Mouse (Mus musculus) erythroid progenitor cell, adult 5-6 weeks (primary cell): ENCODE results near the gene Gm9844. TPM values are rescaled to one million over a fixed set of nuclear protein-coding genes. Genes with fewer than 3 reads are reported as not detected.
A peak's percentile ranks its signal among the peaks of the same experiment; 100 is the strongest.
"Not testable (repeated sequence)": the region's sequence is repeated elsewhere in the genome, so short reads cannot be mapped to it uniquely, and the experiment has no call there.

ENCODE experiments used
- ATAC-seq: replicated peaks from 2 replicates; pipeline ENCODE4 v1.8.0; 2016; ENCODE audit warnings: moderate number of reproducible peaks, mild to moderate bottlenecking, moderate TSS enrichment, inconsistent platforms; ENCODE audit not compliant: poor library complexity, low FRiP score, severe bottlenecking
- total RNA-seq, 2 experiments: library from RNA; stranded (forward) in 1 of 2; stranded (reverse) in 1 of 2; fragments of 150-400 nt in 1 of 2; fragments of 186-747, 209-891 nt in 1 of 2; gene quantifications; 2 replicates each; pipeline versions ENCODE4 v1.2.3 to v1.2.4; 2015 to 2017; ENCODE audit warnings: low replicate concordance in 2 of 2

Gm9844 gene
- total RNA-seq (2015; ENCODE audit: low replicate concordance) (not detected in 2 replicates), total RNA-seq (2017; ENCODE audit: low replicate concordance) (0.90 and 3.6 TPM in 2 replicates)

DNA sequence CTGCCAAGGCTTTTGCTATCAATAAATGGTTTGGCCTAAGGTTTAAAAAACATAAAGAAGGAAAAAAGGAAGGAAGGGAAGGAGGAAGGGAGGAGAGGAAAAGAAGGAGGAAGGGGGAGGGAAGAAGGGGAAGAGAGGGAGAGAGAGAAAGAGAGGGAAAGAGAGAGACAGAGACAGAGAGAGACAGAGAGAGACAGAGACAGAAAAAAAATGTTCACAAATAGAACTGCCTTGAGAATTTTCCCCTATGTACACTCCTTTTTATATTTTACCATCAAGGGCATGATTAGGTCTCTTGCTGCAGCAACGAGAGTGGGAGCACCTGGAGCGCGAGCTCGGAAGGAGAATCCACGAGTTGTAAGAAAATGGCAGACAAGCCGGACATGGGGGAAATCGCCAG, at the start of gene Gm9844:
Gm9844 (plus strand) TSS at position 301 of the 400 bp plus-strand sequence.
- no peak for ATAC-seq

DNA sequence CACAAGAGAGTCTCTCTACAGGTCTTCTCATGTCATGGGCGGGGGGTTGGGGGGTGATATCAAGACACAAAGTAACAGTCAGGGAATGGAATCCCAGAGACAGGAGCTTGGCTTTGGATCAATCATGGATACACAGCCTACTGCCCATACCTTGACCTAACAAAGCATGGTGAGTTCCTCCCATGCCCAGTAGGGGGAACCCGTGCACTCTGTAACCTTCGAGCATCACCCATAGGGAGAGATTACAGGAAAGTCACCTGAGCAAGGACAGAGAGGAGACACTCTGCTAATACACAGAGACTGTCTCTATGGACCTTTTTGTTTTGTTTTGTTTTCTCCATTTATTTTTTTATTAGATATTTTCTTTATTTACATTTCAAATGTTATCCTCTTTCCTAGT, 44.5 kb upstream of the Gm9844 start:
- peak; percentile 77 for ATAC-seq

DNA sequence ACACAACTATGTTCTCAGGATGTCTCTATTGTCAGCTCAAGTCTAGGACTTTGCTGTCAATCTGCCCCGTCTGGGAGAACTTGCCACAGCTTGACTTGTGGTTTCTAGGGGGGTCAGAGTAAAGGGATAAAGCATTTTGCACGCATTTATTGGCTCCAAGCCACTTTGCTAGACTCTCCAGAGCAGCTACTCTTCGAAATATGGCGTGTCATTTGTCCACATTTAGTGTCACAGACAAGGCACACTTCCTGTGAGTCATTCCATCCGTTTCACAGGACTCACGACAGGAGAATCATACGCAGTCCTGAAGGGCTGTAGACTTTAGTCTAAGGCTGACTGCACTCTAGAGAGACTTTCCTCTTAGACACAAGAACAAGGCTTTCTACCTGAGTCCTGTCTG, 37.6 kb upstream of the Gm9844 start:
- ATAC-seq, result no peak

DNA sequence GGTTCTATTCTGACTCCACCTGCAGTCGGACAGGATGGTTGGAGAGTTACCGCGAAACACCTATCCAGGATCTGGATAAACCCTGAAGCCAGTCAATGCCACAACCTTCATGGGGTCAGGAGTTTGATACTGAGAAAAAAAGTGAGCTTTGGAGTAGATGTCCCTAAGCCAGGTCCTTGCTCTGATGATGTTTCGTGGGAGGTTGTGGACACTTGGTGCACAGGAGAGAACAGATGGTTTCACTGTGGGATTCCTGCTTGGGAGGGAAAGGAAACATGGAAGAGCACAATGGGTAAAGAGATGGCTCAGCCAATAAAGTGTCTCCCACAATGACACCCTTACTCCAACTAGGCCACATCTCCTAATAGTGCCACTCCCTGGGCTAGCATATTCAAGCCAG, 34.8 kb upstream of the Gm9844 start:
- ATAC-seq, result no peak

DNA sequence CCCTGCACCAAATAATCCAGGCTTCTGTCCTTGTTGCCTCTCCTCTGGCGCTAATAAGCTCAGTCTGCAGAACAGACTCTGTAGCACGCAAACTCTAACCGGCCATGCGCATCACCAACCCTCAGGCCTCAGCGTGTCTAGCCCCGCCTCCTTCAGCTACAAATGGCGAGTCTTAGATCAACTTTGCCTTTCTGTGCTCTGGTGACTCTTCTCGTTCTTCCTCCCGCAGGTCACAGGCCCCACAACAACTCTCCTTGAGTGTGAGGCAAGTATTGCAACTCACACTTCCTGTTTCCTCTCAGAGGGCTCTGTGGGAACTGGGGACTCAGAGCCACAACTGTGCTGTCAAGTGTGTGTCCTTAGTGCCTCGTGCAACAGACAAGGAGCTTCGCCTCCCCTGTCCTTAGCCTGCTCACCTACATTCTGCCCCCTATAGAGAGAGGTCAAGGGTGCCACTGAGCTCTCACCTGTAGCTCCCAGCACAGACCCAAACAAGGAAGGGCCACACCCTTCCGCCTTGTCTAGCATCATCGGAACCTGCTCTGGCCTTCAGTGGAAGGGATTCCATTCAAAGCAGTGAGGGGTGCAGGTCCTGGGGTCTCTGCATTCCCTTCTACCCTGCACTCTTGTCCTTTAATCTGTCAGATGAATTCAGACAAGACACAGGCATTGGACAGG, 23.1 kb upstream of the Gm9844 start:
- ATAC-seq, result not testable (repeated sequence)

DNA sequence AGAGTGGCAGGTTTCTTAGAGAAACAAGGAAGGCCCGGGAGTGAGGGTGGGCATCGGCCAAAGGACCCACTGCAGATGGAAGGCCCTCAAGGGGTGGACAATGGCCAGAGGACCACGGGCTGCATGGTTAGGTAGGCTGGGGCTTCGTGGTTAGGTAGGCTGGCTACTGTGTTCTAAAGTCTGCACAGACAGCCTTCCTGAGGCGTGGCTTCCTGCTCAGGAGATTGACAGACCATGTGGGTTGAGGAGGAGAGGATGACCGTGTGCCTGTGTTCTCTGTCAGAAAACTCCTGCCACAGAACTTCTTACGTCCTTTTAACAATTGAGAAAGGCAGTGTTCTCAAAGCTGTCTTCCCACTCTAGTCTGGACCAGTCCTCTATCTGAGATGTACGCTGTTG, 22.6 kb upstream of the Gm9844 start:
- ATAC-seq, result no peak

DNA sequence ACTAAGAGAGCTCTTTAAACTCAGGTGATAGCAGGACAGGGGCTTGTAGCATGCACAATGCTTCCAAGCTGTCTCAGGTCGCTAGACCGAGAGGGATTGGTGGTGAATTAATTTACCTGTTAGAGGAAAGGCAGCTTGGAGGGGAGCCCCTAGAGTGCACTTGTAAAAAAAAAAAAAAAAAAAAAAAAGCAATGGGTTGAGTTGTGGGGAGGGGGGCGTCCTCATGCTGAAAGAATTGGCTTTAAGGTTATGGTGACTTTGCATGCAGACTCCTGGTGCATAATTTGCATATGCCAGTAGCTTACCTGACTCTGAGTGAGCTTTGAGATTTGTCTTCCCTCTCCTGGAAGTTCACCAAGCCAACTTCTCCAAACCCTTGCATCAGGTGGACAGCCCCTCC, 21.7 kb upstream of the Gm9844 start:
- no peak for ATAC-seq

DNA sequence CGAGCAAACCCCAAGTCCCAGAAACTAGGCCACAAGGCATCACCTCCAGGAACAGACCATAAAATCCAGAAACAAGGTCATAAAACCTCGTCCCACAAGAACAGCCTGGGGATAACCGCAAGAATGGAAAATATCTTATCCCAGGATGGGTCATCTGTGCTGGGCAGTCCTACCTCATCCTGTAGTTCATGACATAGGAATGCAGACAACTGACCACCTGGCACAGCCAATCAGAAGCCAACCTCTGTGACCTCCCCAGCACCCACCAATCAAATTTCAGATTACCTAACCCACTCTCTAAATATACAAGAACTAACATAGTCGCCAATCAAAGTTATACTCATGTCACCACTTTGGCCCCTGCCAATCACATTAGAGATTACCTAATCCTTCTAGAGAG, 21.0 kb upstream of the Gm9844 start:
- no peak for ATAC-seq

DNA sequence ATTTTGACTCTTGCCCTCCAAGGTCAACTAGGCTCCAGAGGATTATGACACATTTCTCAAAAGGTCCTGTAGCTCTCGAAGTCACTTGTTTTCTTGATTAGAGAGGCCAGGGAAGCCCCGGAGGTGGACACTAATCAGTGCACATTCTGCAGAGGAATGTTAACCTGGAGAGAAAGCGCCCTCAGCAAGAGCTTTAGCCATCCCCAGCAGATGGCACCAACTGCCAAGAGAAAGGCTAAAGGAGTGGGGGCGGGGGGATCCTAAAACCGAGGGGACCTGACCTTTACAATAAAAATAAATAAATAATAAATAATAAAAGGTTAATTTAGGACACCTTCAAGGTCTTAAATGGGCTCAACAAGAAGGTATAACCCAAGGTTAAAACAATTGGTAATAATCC, 17.9 kb upstream of the Gm9844 start:
- ATAC-seq, result no peak

DNA sequence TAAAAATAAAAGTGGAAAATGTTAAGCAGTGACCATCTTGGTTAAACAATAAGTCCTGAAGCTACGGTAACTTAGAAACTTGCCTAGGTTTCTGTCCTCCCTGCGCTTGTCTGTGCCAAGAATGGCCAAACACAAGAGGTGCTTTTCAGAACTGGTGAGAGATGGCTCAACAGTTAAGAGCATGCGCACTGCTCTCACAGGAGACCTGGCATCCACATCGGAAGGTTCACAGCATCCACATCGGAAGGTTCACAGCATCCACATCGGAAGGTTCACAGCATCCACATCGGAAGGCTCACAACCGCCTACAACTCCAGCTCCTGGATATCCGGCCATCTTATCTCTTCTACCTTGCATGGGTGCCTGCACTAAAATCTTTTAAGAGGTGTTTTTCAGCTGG, 16.8 kb upstream of the Gm9844 start:
- no peak for ATAC-seq

DNA sequence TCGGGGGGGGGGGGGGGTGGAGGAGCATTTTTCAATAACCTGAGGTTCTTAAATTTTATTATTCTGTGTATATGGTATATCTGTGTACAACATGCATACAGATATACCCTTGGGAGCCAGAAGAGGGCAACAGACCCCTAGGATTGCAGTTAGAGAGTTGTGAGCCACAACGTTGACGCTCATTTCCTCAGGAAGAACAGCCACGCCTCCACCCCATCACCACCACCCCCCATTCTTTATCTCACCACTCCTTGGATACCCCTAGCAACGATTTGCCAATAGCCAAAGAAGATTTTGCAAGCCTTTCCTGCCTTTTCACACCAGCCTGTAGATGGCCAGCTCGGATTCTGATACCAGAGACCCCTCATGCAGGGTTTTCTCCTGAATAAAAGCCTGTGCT, 16.3 kb upstream of the Gm9844 start:
- peak; percentile 42; the same call in 1 of the 2 replicates for ATAC-seq

DNA sequence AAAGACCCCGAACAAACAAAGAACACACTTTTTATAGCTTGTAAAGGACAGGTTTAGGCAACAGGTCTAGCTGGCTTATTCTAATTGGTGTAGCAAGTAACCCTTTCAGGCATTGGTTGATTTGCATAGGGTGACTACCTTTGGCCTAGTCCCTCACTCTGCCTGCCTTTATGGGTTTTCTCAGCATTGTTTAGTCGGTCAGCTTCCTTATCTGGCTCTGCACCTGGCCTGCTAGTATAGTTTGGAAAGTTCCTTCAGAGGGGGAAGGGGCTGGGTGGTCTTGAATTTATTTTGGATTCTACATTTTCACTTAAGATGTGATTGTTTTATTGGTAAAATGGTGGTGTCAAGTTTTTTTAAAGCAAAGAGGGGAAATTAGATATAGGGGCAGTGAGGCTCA, 15.4 kb upstream of the Gm9844 start:
- ATAC-seq, result not testable (repeated sequence)

DNA sequence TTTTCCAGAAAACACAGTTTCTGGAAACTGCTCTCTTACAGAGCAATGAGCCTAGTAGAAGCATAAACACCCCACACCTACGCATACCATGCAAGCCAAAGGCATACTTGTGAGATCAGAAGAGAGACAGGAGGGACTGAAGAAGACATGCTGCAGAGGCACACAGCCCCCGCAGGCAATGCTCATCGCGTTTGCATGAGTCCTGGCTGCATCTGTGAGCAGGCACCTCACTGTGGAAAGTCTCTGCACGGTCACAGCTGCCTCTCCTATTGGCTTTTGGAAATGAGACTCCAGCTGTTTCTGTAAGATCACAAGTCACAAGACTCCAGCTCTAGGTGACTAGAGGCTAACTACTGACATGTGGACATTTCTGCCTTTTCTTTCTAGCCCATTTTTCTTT, 11.9 kb upstream of the Gm9844 start:
- no peak for ATAC-seq

DNA sequence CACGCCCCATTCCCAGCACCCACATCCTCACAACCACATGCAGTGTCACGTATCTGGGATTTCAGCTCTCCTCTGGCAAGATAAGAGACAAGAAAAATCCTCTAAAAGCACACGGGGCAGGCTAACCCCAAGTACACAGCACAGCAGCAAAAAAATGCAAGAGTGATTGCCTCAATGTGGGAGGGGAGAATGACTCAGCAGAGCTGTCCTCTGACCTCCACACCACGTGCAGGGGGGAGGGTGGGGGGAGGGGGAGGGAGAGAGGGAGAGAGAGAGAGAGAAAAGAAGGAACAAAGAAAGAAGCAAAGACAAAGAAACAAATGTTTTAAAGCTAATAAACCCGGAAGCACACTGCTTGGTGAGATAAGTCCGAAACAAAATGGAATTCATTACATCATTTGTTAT, 11.1 kb upstream of the Gm9844 start:
- ATAC-seq, result no peak

DNA sequence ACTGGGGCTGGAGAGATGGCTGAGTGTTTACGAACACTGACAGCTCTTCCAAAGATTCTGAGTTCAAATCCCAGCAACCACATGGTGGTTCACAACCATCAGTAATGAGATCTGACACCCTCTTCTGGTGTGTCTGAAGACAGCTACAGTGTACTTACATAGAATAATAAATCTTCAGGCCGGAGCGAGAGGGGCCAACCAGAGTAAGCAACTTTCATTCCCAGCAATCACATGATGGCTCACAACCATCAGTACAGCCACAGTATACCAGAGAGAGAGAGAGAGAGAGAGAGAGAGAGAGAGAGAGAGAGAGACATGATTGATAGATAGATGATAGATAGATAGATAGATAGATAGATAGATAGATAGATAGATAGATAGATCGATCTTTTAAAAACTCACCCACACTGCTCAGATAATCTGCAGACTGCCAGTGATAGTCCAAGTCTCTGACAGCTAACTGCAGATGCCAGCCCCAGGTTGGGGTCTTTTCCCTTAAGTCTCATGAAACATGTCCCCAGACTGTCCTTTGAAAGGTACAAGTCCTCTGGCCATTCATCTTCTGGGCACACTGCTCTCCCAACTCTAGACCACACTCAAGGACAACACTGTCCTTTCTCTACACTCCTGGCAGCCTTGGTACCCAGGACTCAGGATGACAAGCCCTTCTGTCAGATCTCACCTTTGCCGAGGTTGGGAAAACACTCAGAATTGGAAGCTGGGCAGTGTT, 10.3 kb upstream of the Gm9844 start:
- ATAC-seq, result no peak

DNA sequence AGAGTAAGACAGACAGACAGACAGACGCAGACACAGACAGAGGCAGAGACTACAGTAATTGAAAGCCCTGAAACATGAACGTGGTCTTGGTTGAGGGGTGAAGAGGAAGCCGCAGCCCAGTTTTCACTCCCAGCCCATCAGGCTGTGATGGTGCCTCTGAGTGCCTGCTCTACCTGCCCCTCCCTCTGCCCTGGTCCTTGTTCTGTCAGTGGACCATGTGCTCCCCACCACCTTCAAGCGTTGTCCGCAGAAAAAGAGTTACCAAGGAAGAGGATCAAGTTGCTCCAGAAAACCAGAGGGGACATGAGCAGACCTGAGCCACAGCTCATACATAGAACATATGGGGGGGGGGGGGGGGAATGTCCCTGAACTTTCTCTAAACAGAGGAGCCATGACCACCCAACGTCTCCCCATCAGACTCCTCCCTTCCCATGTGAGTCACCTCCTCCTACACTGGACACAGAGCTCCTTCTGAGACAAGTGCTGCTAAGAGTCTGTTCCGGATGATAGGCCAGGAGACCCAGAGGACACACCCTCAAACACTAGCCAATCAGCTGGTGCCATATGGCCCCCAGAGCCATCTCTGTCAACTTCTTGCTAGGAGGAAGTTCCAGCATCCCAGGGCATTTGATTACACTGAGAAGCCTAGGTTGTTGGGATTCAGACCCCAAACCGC, 9.3 kb upstream of the Gm9844 start:
- peak; percentile 93 for ATAC-seq

DNA sequence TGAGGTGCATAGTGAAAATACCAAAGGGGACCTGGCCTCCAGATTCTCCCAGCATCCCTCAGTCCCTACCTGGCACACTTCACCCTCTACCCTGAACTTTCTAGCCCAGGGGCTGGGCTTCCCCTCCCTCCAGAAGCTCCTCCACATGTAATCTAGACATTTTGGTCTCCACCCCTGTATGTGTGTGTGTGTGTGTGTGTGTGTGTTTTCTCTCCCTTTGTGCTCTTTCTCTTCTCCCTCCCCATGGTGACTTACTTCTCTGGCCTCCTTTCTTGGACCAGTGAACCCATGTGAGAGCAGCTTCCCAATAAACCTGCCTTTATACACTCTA, 8.8 kb upstream of the Gm9844 start:
- peak; percentile 36; the same call in 1 of the 2 replicates for ATAC-seq

DNA sequence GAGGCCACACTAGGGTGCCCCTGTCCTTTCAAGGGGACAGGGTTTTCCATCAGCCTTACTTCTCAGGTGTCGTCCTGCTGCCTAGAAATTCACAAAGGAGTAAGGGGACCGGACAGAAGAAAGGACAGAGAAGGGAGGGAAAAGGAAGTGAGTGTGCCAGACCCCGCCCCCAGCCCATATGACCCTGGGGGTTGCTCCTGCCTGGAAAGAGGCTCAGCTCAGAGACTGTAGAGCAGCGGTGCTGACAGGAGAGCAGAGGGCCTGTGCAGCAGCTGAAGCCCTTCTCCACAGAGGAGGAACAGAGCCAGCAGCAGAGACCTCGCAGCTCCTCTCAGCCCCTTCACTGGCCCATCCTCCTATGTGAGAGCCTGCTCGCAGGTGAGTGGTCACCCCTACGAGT, 8.3 kb upstream of the Gm9844 start:
- ATAC-seq, result no peak

DNA sequence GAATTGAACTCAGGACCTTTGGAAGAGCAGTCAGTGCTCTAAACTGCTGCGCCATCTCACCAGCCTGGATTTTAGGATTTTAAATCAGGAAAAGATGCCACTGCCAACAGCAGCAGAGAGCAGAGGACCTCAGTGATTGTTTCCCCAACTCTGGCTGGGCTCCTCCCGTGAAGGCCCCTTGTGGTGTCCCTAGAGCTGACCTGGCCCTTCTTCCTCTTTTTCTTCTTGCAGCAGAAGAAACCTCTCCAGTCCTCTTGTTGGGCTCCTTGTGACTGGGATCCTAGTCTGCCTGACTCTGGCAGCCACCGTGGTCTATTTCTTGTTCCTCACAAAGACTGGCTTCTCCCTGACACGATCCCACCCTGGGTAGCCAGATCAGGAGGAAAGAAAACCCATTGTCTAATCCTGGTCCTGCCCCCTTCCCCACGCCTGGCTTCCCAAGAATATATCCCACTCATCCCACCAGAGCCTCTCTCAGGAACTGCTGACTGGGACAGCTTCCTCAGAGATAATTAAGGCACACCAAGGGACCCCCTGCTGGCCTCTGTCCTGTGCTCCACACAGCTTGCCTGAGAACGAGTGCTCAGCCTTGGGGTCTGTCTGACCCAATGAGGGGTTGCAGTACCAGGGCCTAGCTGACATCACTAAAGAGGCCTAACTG, 5.4 kb upstream of the Gm9844 start:
- no peak for ATAC-seq

DNA sequence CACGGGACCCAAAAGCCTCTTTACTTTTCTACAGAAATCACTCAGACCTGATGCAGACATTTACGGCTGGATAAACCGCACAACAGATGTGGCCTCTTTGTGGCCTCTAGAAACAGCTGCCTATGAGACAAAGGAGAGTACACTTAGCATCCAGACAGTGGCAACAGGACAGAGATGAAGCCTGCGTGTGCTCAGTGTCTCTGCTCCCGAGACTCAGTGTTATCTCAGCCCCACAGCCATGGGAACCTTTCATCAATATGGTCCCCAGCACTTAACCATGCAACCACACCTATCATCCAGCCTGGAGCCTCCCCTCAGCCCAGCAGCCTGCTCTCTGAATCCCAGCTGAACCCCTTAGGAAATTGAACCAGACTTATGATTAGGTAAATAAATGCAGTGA, 2.8 kb upstream of the Gm9844 start:
- ATAC-seq, result peak; percentile 87

DNA sequence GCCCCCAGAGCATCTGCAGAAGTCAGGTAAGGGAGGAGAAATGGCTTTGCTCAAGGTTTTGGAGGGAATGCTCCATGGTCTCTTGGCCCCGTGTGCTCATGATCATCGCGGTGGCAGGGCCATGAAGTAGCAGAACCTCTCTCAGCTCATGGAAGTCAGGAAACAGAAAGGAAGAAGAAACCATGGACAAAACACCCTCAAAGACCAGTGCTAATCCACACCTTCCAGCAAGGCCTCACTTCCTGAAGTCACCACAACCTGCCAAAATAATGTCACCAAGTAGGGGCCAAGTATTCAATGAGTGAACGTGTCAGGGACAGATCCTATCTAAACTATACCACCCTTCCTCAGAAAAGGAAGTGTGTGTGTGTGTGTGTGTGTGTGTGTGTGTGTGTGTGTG, 840 bp downstream of the Gm9844 start:
- ATAC-seq, result no peak
